Mouse (Mus musculus): ENCODE results near the gene Brd9.

DNA sequence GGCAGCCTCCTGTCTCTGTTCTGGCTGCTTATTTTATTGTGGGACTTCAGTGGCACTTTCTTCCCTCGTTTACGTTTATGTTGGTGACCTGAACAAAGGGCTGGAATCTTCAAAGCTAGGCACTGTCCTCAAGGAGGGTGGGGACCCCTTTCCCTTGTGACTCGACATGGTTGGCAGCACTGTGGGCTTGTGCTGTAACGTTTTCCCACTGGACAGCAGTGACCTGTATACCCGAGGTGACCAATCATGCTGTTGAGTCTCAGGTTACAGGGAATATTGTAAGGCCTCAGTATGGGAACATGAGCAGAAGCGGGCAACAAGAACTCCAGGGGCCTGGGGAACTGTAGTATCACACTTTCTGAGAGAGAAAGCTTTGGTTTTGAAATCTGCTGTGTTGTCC lies 17.1 kb downstream of the Brd9 start:
- TF ChIP-seq POLR2A (IDR thresholded peaks at IDR 0.05; ENCODE audit: extremely low read depth, insufficient read depth, low read length) = no peak
- no peak for TF ChIP-seq CTCF (IDR thresholded peaks at IDR 0.05; ENCODE audit: low read depth, low read length)

Measured in liver, adult 2 months (tissue).